Mouse (Mus musculus) large intestine, adult 2 months (tissue): ENCODE measurements around the gene Ciz1. TPM values are rescaled to one million over a fixed set of nuclear protein-coding genes. Genes with fewer than 3 reads are reported as not detected.
"Not testable (repeated sequence)": the region's sequence is repeated elsewhere in the genome, so short reads cannot be mapped to it uniquely, and the experiment has no call there.

ENCODE experiments used
- DNase-seq: peaks from one replicate; pipeline ENCODE4 v3.0.0-alpha.2; 2012; ENCODE audit warnings: low read depth, low spot score
- WGBS: fragments of 180-500 bp; shearing (Covaris S2); methylation state at CpG from one replicate; pipeline ENCODE4 v1.1.7; 2018; 5-methylcytosine and 5-hydroxymethylcytosine counted together
- polyA plus RNA-seq: library from polyadenylated mRNA; depleted of rRNA; stranded (reverse); fragments of >200 nt; gene quantifications from 2 replicates; pipeline ENCODE4 v1.2.3, GENCODE M21; 2012

The Ciz1 gene
- polyA plus RNA-seq, 1 experiment = 102 TPM

DNA sequence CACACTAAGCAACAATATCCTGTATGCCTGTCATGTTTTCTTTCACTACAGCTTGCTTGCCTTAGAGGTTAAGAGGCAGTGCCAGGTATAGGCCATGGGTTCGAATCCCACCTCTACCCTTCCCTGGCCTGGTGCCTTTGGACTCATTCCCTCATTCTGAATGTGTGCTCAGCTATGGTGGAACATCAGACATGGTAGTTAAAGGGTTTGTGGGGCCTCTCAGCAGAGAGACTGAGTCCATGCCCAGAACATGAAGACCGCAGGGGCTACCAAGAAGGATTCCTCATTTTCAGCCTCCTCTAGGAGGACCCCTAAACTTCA, 8.8 kb upstream of the Ciz1 start:
- no peak for DNase-seq
- 99% methylated on average over 2 of the region's 2 CpGs for WGBS

- WGBS = 85% methylated on average over 10 of the region's 10 CpGs
Measured at GRCm38 (mm10) chr2:32344056-32344455, 8.1 kb upstream of the Ciz1 start.

GRCm38 (mm10) chr2:32344598-32345321, 7.4 kb upstream of the Ciz1 start:
- WGBS = 68% methylated on average over 14 of the region's 14 CpGs
- DNase-seq = no peak

More at GRCm38 (mm10) chr2:32344056-32344455, 8.1 kb upstream of the Ciz1 start:
- no peak for DNase-seq

DNA sequence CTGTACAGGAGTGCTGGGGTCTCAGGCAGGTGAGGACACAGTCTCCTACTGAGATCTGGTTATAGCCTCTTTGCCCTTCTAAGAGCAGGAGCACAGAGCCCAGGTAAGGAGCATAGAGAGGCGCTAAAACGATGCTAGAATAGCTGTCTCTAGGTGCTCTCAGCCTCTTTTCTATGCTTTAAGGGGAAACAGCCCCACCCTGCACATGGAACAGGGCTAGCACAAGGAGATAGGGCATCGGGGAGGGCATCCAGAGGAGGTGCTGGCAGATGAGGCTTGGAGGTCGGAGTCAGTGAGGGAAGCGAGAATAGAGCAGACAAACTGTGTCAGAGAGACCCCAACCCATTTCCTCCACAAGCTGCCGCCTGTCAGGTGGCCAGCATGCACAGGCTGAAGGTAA, 5.1 kb upstream of the Ciz1 start:
- DNase-seq = no peak
- 88% methylated on average over 6 of the region's 6 CpGs for WGBS

DNA sequence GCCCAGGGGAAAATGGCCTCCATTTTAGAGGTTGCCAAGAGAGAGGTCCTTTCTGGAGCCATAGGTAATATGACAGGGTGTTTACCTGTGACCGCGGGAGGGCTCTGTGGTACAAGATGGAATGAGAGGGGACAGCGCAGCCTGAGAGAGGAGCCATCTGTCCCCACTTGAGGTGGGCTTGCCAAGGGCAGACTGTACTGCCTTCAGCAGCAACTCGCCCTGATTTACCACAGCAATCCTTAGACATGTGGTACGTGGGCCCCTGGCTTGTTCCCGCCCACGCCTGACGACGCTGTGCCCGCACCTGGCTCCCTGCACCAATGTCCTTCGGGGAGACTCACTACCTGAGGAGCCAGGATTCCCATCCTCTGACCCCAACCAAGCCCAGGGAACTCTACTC, 3.8 kb upstream of the Ciz1 start:
- WGBS = 76% methylated on average over 11 of the region's 11 CpGs
- no peak for DNase-seq

DNA sequence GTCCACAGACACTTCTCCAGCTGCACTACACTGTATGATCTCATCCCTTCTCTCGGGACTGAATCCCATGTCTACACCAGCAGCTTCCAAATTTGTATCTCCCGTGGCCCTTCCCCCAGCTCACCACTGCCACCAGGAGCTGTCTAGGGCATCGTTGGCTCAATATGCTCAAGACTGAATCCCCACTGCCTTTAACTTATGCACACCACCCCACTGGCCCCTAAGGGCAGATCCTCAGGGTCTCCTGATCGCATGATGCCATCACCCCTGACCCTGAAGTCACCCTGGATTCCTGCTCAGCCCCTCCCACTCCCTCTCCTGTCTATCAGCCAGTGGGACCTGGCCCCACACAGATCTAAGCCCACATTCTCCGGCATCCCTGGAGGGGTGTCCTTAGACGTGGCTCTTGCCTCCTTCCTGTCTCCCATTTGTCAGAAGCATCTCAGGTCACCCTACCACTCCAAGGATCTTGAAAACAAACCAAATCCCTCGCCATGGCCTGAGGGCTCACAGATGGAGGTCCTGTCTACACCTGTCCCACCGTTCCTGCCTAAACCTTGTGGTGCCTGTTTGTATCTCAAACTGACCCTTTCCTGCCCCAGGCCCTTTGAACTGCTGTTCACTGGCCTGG, 2.4 kb upstream of the Ciz1 start:
- 67% methylated on average over 8 of the region's 8 CpGs for WGBS
- no peak for DNase-seq

DNA sequence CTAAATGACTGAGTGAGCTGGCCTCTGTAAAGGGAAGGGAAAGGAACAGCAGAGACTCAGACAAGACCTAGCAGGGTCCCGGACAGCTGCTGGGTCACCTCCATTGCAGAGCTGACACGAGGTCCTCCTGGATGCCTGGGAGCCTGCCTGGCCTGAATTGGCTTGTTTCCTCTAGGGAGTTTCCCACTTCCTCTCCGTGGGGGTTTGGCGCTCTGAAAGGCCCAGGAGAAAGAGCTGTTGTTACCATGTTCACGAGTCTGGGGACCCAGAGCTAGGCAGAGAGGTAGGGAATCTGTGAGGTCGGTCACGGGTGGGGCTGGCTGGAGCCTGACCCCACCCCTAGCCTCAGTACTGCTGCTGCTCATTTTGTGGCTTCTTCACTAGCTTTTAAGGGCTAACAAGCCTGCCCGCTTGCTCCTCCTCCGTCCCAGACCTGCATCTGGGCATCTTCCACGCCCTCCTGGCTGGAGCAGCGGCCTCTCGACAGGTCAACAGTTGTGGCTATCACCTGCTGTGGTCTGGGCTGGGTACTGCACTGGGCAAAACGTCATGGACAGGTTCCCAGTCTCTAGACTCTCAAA, 1.6 kb upstream of the Ciz1 start:
- WGBS = 36% methylated on average over 13 of the region's 13 CpGs

GRCm38 (mm10) chr2:32351471-32351961, 611 bp upstream of the Ciz1 start:
- WGBS = 47% methylated on average over 9 of the region's 9 CpGs
- no peak for DNase-seq

More for the DNA sequence above, 1.6 kb upstream of the Ciz1 start:
- no peak for DNase-seq

DNA sequence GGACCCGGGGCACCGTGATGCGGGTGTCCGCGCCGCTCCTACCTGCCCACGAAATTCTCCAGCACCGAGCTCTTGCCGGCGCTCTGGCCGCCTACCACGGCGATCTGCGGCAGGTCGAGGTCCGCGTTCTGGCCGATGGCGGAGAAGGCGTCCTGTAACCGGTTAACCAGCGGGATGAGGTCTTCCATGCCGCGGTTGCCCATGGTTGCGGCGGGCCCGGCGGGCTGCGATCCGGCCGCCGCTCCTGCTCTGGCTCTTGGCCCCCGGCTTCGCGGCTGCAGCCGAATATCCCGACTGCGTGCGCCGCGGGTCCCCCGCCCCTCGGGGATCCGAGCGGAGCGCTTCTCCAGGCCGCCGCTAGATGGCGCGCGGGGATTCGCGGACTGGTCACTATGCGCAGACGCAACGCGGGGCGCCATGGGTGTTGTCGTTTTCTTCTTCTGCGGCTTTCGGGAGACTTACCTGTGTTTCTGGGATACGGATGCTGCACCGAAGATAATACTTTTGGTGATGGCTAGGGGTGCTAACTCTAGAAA, 948 bp downstream of the Ciz1 start, which contains the start of gene Dnm1:
Dnm1 (minus strand) TSS at position 332 of the 536 bp plus-strand sequence.
- under 1% methylated on average over 63 of the region's 63 CpGs for WGBS
- DNase-seq = no peak

GRCm38 (mm10) chr2:32353836-32354235, 1.7 kb downstream of the Ciz1 start:
- no peak for DNase-seq
- 37% methylated on average over 6 of the region's 6 CpGs for WGBS

GRCm38 (mm10) chr2:32354336-32354895, 2.3 kb downstream of the Ciz1 start:
- 52% methylated on average over 3 of the region's 3 CpGs for WGBS
- DNase-seq = no peak

DNA sequence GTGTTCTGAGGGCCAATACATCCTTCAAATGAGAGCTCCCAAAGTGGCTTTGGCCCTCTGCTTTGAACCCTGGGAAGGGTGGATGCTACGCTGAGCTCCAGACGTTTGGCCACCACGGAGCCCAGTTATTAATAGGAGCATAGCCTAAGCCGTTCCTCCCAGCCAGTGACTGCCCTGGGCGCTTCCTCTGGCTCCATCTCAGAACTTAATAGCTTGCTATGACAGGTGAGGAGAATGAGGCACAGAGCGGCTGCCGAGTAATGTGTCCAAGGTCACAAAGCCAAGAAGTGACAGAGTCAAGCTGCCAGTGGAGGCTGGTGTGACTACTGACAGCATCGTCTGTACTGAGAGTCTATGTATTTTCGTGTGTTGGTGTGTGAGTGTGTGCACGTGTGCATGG, 4.1 kb downstream of the Ciz1 start:
- DNase-seq = no peak
- WGBS = 77% methylated on average over 10 of the region's 10 CpGs

GRCm38 (mm10) chr2:32357710-32358109, 5.6 kb downstream of the Ciz1 start:
- DNase-seq = no peak
- 66% methylated on average over 3 of the region's 3 CpGs for WGBS

- whole genome bisulfite sequencing = 81% methylated on average over 10 of the region's 10 CpGs
- no peak for DNase-seq
Measured at GRCm38 (mm10) chr2:32358381-32358780, 6.3 kb downstream of the Ciz1 start.

- DNase-seq = peak; percentile 70
- 5% methylated on average over 14 of the region's 14 CpGs for WGBS
Measured at GRCm38 (mm10) chr2:32360741-32361140, 8.6 kb downstream of the Ciz1 start.

DNA sequence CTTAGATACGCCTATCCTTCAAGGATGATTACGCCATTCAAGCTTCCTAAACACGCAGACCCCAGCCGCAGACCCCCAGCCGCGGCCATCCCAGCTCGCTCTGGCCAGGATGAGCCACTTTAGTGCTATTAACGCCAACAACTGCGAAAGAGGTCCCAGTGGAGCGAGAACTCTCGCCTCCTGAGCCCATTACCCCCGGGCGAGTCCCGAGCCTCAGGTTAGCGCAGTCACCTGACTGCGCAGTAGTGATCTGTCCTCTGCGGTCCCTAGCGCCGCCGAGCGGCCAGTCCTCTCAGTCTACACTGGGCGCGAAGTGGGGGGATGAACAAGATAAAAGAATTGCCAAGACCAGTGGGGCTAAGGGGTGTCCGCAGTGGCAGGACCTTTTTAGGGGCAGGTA, 9.3 kb downstream of the Ciz1 start:
- DNase-seq = no peak
- 3% methylated on average over 24 of the region's 24 CpGs for WGBS

- WGBS = 22% methylated on average over 5 of the region's 5 CpGs
- not testable (repeated sequence) for DNase-seq
Measured at GRCm38 (mm10) chr2:32362274-32362673, 10.1 kb downstream of the Ciz1 start.

GRCm38 (mm10) chr2:32362817-32363340, 10.8 kb downstream of the Ciz1 start:
- DNase-seq = peak; percentile 70
- WGBS = under 1% methylated on average over 53 of the region's 53 CpGs

DNA sequence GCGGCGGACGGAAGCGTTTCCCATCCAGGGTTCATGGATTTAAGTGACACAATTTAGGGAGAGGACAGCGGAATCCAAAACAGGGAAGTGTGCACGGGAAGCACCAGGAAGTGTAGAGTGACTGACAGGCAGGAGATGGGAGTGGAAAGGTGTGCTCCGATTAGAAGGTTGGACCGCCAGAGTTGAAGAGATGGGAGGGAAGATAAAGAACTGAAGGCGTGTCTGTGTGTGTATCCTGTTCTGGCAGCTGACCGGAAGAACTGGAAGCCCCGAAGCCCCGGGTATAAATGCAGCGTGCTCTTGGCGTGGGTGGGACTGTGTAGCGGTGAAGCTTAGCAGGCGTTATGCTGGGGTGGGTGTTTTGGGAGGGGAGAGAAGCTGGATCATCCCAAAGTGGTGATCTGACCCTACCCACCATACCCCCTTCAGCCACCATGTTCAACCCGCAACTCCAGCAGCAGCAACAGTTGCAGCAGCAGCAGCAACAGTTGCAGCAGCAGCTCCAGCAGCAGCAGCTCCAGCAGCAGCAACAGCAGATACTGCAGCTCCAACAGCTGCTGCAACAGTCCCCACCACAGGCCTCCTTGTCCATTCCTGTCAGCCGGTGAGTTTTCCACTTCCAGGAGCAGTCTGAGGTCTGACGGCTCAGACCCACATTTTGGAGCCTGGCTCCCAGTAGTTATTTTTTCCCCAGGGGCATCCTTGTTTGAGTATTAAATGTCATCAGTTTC, 11.4 kb downstream of the Ciz1 start:
- DNase-seq = no peak
- WGBS = 6% methylated on average over 19 of the region's 19 CpGs
